Mouse (Mus musculus) C2C12 (cell line): ENCODE data around the gene Col10a1. TPM values are rescaled to one million over a fixed set of nuclear protein-coding genes. Genes with fewer than 3 reads are reported as not detected.
A peak's percentile ranks its signal among the peaks of the same experiment; 100 is the strongest.
"Not testable (repeated sequence)": the region's sequence is repeated elsewhere in the genome, so short reads cannot be mapped to it uniquely, and the experiment has no call there.

Experiments used
- H3K27me3 ChIP-seq: one replicate; pipeline ENCODE4 v1.6.1; 2011; ENCODE audit not compliant: control insufficient read depth, insufficient read depth, insufficient read length
- H3K36me3 ChIP-seq: one replicate; pipeline ENCODE4 v1.6.1; 2011; ENCODE audit not compliant: control insufficient read depth, insufficient read depth
- H3K4me3 ChIP-seq: one replicate; pipeline ENCODE4 v1.5.1; 2011; ENCODE audit warnings: mild to moderate bottlenecking, control low read depth; ENCODE audit not compliant: poor library complexity, insufficient read depth, severe bottlenecking
- H3K79me2 ChIP-seq: one replicate; pipeline ENCODE4 v1.6.1; 2011; ENCODE audit not compliant: control insufficient read depth, insufficient read depth
- H3K79me3 ChIP-seq: one replicate; pipeline ENCODE4 v1.6.1; 2011; ENCODE audit warnings: low read depth, control low read depth
- H3ac ChIP-seq: one replicate; pipeline ENCODE3; 2011; ENCODE audit warnings: low read depth; ENCODE audit not compliant: control insufficient read depth, insufficient read length
- CEBPB ChIP-seq: IDR thresholded peaks from one replicate; pipeline ENCODE4 v1.6.1; 2011; ENCODE audit warnings: low read depth, mild to moderate bottlenecking, control low read depth, moderate library complexity
- CTCF ChIP-seq: IDR thresholded peaks from one replicate; pipeline ENCODE4 v1.5.1; 2011; ENCODE audit not compliant: control insufficient read depth, insufficient read depth, insufficient read length
- FOSL1 ChIP-seq: IDR thresholded peaks from one replicate; pipeline ENCODE4 v1.8.0; 2011; ENCODE audit warnings: mild to moderate bottlenecking, low read length; ENCODE audit not compliant: poor library complexity, insufficient read depth, severe bottlenecking
- MAX ChIP-seq: IDR thresholded peaks from one replicate; pipeline ENCODE4 v1.6.1; 2011; ENCODE audit warnings: mild to moderate bottlenecking, control low read depth
- MYOD1 ChIP-seq: IDR thresholded peaks from one replicate; pipeline ENCODE4 v1.6.1; 2011; ENCODE audit warnings: low read depth; ENCODE audit not compliant: control insufficient read depth, insufficient read length
- MYOG ChIP-seq: IDR thresholded peaks from one replicate; pipeline ENCODE4 v1.6.1; 2011; ENCODE audit not compliant: control insufficient read depth, insufficient read length; ENCODE audit errors: extremely low read depth
- USF1 ChIP-seq: IDR thresholded peaks from one replicate; pipeline ENCODE4 v1.6.1; 2011; ENCODE audit warnings: low read depth, mild to moderate bottlenecking, control low read depth, moderate library complexity
- polyA plus RNA-seq: library from polyadenylated mRNA; unstranded; fragments of >200 nt; fragmentation: generic; extraction: Trizol; gene quantifications from one replicate; pipeline ENCODE4 v1.2.1, GENCODE M21; 2012; ENCODE audit warnings: missing spikeins

Col10a1 gene
- polyA plus RNA-seq, 1 experiment: 1.1 TPM

DNA sequence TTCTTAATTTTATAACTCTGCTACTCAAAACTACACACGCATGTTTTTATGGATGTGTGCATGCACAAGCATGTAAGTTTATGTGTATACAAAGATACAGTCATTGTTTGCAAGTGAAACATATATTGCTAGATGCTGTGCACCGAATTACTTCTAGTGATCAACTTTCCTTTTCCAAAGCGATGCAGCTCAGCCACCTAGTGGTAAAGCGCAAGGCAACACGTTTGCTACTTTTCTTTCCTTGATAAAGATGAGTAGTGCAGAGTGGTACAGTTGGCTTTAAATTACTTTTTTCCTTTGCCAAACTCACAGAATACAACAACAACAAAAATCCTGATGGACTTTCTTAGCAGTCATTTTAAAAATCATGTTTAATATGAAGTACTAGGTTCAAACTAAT, 21.6 kb upstream of the Col10a1 start:
- H3K79me2 ChIP-seq: no peaks in the 10 kb centered on the region
- no peaks in the 10 kb centered on the region for H3K36me3 ChIP-seq
- H3K79me3 ChIP-seq: no peaks in the 10 kb centered on the region
- H3K4me3 ChIP-seq: no peak overlapping the region
- TF ChIP-seq MYOG: no peak
- TF ChIP-seq CTCF: peak; percentile 2
- no peaks in the 10 kb centered on the region for H3K27me3 ChIP-seq
- H3ac ChIP-seq: no peak overlapping the region

GRCm38 (mm10) chr10:34373332-34373731, 16.4 kb upstream of the Col10a1 start:
- Histone ChIP-seq H3ac (no peak overlapping the region), H3K4me3 (no peak overlapping the region), H3K27me3 (no peaks in the 10 kb centered on the region), H3K79me3 (no peaks in the 10 kb centered on the region), H3K36me3 (no peaks in the 10 kb centered on the region), H3K79me2 (no peaks in the 10 kb centered on the region)
- TF ChIP-seq MYOD1 (no peak), FOSL1 (no peak), CEBPB (no peak), USF1 (no peak), MYOG (no peak), MAX (no peak), CTCF (no peak)

GRCm38 (mm10) chr10:34385636-34386035, 4.1 kb upstream of the Col10a1 start:
- no peaks in the 10 kb centered on the region for H3K27me3 ChIP-seq
- H3K79me2 ChIP-seq: no peaks in the 10 kb centered on the region
- TF ChIP-seq FOSL1 (no peak), MYOD1 (no peak), MYOG (no peak), CTCF (no peak), MAX (no peak), USF1 (no peak), CEBPB (no peak)
- H3ac ChIP-seq: no peak overlapping the region
- H3K79me3 ChIP-seq: no peaks in the 10 kb centered on the region
- H3K36me3 ChIP-seq: no peaks in the 10 kb centered on the region
- H3K4me3 ChIP-seq: no peak overlapping the region

DNA sequence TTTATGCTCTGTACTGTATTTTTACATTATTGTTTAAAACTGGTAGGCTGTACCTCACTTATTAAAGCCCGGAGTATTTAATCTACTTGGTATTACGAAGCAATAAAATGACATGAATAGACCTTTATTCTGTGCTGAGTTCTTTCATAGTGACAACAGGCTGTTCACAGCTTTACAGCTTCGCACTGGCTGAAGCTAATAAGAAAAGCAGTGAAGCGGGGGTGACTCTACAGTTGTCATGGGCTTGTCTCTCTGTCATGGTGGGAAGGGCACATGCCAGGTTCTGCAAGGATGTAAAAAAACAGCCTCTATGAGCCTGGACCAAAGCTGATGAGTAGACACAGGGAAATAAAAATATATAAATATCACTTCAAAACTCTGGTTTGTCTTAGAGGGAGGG, 7.2 kb downstream of the Col10a1 start:
- TF ChIP-seq MYOD1 (no peak), MYOG (no peak), FOSL1 (no peak), USF1 (no peak), MAX (no peak), CEBPB (no peak), CTCF (no peak)

GRCm38 (mm10) chr10:34399267-34399666, 9.5 kb downstream of the Col10a1 start:
- Histone ChIP-seq H3K27me3 (no peaks in the 10 kb centered on the region), H3ac (no peak overlapping the region), H3K4me3 (no peak overlapping the region), H3K79me2 (no peaks in the 10 kb centered on the region), H3K79me3 (no peaks in the 10 kb centered on the region), H3K36me3 (peaks cover 15% of the 10 kb centered on the region)
- TF ChIP-seq USF1 (no peak), CEBPB (no peak), MYOG (no peak), MAX (no peak), FOSL1 (no peak), MYOD1 (no peak), CTCF (no peak)

More for the DNA sequence above, 7.2 kb downstream of the Col10a1 start:
- no peaks in the 10 kb centered on the region for H3K79me3 ChIP-seq
- no peaks in the 10 kb centered on the region for H3K79me2 ChIP-seq
- H3K36me3 ChIP-seq: peaks cover 9% of the 10 kb centered on the region
- no peak overlapping the region for H3ac ChIP-seq
- H3K27me3 ChIP-seq: no peaks in the 10 kb centered on the region
- H3K4me3 ChIP-seq: no peak overlapping the region

- H3K4me3 ChIP-seq: peak within 1 kb of the TSS; percentile 57
- TF ChIP-seq MAX (peak; percentile 48), FOSL1 (no peak), MYOG (no peak)
Observed at GRCm38 (mm10) chr10:34418204-34418756, 28.5 kb downstream of the Col10a1 start, which contains the start of gene Nt5dc1. Gene Nt5dc1, minus strand, starts transcription at chr10:34418552.

GRCm38 (mm10) chr10:34418794-34419193, 29.0 kb downstream of the Col10a1 start:
- H3K79me3 ChIP-seq, H3K27me3 ChIP-seq, H3K36me3 ChIP-seq, H3K4me3 ChIP-seq: not testable (repeated sequence)
- Histone ChIP-seq H3ac (peak overlapping the region; percentile 52), H3K79me2 (peaks cover 37% of the 10 kb centered on the region)

More at GRCm38 (mm10) chr10:34418204-34418756, 28.5 kb downstream of the Col10a1 start, which contains the start of gene Nt5dc1:
- peaks cover 1% of the 10 kb centered on the region for H3K79me3 ChIP-seq
- peaks cover 37% of the 10 kb centered on the region for H3K79me2 ChIP-seq
- H3K36me3 ChIP-seq: no peaks in the 10 kb centered on the region
- H3K27me3 ChIP-seq: no peaks in the 10 kb centered on the region
- peak within 1 kb of the TSS; percentile 94 for H3ac ChIP-seq
